Mouse (Mus musculus): ENCODE results near the gene Zfp810.

- TF ChIP-seq POLR2A (IDR thresholded peaks at IDR 0.05; ENCODE audit: insufficient read depth, low read depth, low read length) (no peak), CTCF (IDR thresholded peaks at IDR 0.05; ENCODE audit: insufficient read depth, low read depth, low read length) (no peak)
These were observed 48.5 kb upstream of the Zfp810 start for GRCm38 (mm10) chr9:22355919-22356318.
